Mouse (Mus musculus): Measurements from ENCODE around the gene Arhgap28. TPM values are rescaled to one million over a fixed set of nuclear protein-coding genes. Genes with fewer than 3 reads are reported as not detected.
A peak's percentile ranks its signal among the peaks of the same experiment; 100 is the strongest.

Gene Arhgap28
- polyA plus RNA-seq, 1 experiment from 2014 or later, result 26.3 TPM

- no peaks in the 10 kb centered on the region for H3K27me3 ChIP-seq (ENCODE audit: low read depth, poor library complexity, severe bottlenecking)
- peaks cover 12% of the 10 kb centered on the region for H3K4me1 ChIP-seq
- 71% methylated on average over 20 of the region's 20 CpGs for WGBS
- H3K9me3 ChIP-seq (replicated peaks), result no peaks in the 10 kb centered on the region
- peak; percentile 25 for DNase-seq (ENCODE audit: low spot score)
- no peak overlapping the region for H3K4me3 ChIP-seq
- H3K27ac ChIP-seq (replicated peaks), result 0 out of 2 replicates have a peak overlapping the region, but pooled peaks have one; percentile 18
- H3K36me3 ChIP-seq, result peaks cover under 1% of the 10 kb centered on the region; the same call in 1 of the 2 replicates
Observed at GRCm38 (mm10) chr17:67889481-67890325, 114.2 kb downstream of the Arhgap28 start.

DNA sequence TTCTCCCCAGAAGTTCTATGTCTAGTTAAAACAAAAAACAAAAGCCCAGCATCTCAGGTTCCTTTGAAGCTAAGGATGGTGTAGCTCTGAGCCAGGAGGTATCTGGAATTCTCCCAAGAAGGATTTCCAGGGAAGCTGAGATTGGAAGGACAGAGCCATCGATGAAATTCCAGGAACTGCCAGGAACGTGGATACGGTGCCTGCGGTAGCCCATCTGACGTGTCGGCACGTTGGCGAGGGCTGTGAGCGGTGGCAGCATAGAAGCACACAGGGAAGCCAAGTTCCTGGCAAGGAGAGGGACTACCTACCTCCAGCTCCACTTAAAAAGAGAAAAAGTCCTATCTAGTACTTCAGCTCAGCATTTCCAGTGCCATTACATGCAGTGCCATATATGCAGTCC, 115.8 kb downstream of the Arhgap28 start:
- Histone ChIP-seq H3K36me3 (0 out of 2 replicates have a peak, but pooled peaks cover 3% of the 10 kb centered on the region), H3K27me3 (ENCODE audit: low read depth, poor library complexity, severe bottlenecking) (no peaks in the 10 kb centered on the region), H3K4me1 (peaks cover 12% of the 10 kb centered on the region), H3K27ac (replicated peaks) (no peak overlapping the region), H3K9me3 (replicated peaks) (no peaks in the 10 kb centered on the region), H3K4me3 (no peak overlapping the region)
- 96% methylated on average over 9 of the region's 9 CpGs for WGBS
- no peak for DNase-seq (ENCODE audit: low spot score)

DNA sequence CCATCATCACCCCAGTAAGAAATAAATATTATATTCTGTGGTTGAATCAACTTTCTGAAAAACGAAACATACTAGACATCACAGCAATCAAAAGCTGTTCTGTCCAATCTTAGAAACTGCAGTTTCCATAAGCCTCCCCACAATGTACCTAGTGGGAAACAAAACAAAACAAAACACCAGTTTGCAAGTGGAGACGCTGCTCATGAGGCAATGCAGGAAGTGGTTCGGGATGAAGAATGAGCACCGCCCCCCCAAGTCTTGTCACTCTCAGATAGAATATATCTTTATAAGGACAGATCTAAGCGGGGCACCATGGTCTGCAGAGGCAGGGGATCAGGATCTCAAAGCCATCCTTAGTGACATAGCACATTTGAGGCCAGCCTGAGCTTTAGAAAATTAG, 117.6 kb downstream of the Arhgap28 start:
- Histone ChIP-seq H3K4me1 (peaks cover 12% of the 10 kb centered on the region), H3K36me3 (0 out of 2 replicates have a peak, but pooled peaks cover 3% of the 10 kb centered on the region), H3K4me3 (no peak overlapping the region), H3K9me3 (replicated peaks) (no peaks in the 10 kb centered on the region), H3K27ac (replicated peaks) (no peak overlapping the region), H3K27me3 (ENCODE audit: low read depth, poor library complexity, severe bottlenecking) (no peaks in the 10 kb centered on the region)
- WGBS, result 88% methylated on average over 5 of the region's 5 CpGs
- no peak for DNase-seq (ENCODE audit: low spot score)

DNA sequence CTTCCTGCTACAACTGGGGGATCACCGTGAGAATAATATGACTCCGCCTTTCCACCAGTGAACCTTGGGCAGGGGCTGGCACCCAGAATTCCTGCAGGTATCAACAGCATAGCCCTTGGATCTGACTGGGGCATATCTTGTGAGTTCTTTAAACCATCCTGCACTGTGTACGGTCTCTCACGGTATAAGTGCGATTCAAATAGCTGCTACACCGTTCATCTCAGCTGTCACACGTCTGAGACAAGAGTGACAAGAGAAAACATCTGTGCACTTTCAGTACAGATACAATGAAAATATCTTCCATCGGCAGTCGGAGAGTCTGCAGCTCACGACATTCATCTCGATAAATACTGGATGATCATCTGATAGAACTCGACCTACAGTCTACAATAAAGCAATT, 126.3 kb downstream of the Arhgap28 start:
- whole genome bisulfite sequencing, result 92% methylated on average over 12 of the region's 12 CpGs
- no peaks in the 10 kb centered on the region for H3K4me1 ChIP-seq
- no peak overlapping the region for H3K4me3 ChIP-seq
- no peaks in the 10 kb centered on the region for H3K9me3 ChIP-seq (replicated peaks)
- no peak overlapping the region for H3K27ac ChIP-seq (replicated peaks)
- no peaks in the 10 kb centered on the region for H3K27me3 ChIP-seq (ENCODE audit: low read depth, poor library complexity, severe bottlenecking)
- DNase-seq (ENCODE audit: low spot score), result no peak
- peaks cover 4% of the 10 kb centered on the region for H3K36me3 ChIP-seq

- peak; percentile 65 for DNase-seq (ENCODE audit: low spot score)
- Histone ChIP-seq H3K36me3 (peaks cover 32% of the 10 kb centered on the region), H3K27me3 (ENCODE audit: low read depth, poor library complexity, severe bottlenecking) (no peaks in the 10 kb centered on the region), H3K4me3 (no peak overlapping the region), H3K9me3 (replicated peaks) (no peaks in the 10 kb centered on the region), H3K27ac (replicated peaks) (no peak overlapping the region), H3K4me1 (no peaks in the 10 kb centered on the region)
- WGBS, result 70% methylated on average over 23 of the region's 23 CpGs
Observed at GRCm38 (mm10) chr17:67869731-67870601, 134.0 kb downstream of the Arhgap28 start.

DNA sequence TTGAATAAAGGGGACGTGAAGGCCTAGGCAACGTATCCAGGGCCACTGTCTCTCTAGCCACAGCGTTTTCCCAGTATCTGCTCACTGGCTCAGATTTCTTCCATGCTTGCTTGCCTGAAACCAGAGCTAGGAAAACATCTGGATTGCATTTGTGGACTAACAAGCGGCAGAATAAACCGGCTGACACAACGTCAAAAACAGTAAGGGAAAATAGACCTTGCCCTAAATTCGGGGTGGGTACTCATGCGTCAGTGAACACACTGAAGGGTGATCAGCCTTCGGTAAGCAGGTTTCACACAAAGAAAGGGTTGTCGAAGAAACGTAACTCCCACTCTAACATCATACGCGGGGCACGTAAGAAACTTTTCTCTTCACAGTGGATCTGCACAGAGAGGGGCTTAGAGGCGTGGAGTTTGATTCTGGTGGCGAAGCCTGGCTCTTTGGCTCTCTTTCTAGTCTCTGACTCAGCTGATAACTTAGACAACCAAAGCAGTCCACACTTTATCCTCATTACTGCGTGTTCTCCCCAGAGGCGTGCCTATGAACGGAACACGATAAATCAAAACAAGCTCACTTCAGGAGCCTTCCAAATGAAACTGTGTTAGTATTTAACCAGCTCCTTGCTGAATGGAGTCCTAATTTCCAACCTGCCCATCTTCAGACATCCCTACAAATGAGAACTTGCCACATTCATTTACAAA, 137.2 kb downstream of the Arhgap28 start:
- Histone ChIP-seq H3K9me3 (replicated peaks) (no peaks in the 10 kb centered on the region), H3K36me3 (peaks cover 20% of the 10 kb centered on the region), H3K27ac (replicated peaks) (no peak overlapping the region), H3K27me3 (ENCODE audit: low read depth, poor library complexity, severe bottlenecking) (no peaks in the 10 kb centered on the region), H3K4me1 (no peaks in the 10 kb centered on the region), H3K4me3 (no peak overlapping the region)
- WGBS, result 83% methylated on average over 20 of the region's 20 CpGs
- no peak for DNase-seq (ENCODE audit: low spot score)

GRCm38 (mm10) chr17:67866026-67866425, 137.9 kb downstream of the Arhgap28 start:
- Histone ChIP-seq H3K4me1 (no peaks in the 10 kb centered on the region), H3K27me3 (ENCODE audit: low read depth, poor library complexity, severe bottlenecking) (no peaks in the 10 kb centered on the region), H3K27ac (replicated peaks) (no peak overlapping the region), H3K36me3 (peaks cover 14% of the 10 kb centered on the region), H3K4me3 (no peak overlapping the region), H3K9me3 (replicated peaks) (no peaks in the 10 kb centered on the region)
- 80% methylated on average over 9 of the region's 9 CpGs for WGBS
- no peak for DNase-seq (ENCODE audit: low spot score)

DNA sequence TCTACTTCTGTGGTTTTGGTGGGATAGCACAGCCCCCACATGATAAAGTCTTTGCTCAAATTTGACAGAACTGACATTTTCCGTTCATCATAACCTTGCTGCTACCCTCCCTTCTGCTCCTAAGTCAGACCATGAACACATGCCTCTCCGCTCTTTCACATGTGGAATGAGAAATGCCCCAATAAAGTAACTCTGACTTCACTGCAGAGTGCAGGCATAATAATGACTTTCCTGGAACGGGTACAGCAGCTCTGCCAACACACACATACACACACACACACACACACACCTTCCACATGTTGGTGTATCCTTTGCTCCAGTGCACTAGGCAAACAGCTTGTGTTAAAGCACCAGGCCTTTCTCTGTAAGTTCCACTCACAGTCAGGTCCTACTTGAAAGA, 139.0 kb downstream of the Arhgap28 start:
- H3K27ac ChIP-seq (replicated peaks), result no peak overlapping the region
- no peaks in the 10 kb centered on the region for H3K9me3 ChIP-seq (replicated peaks)
- H3K4me1 ChIP-seq, result no peaks in the 10 kb centered on the region
- no peak overlapping the region for H3K4me3 ChIP-seq
- H3K27me3 ChIP-seq (ENCODE audit: low read depth, poor library complexity, severe bottlenecking), result no peaks in the 10 kb centered on the region
- DNase-seq (ENCODE audit: low spot score), result no peak
- 91% methylated on average over 3 of the region's 3 CpGs for WGBS
- peaks cover 12% of the 10 kb centered on the region for H3K36me3 ChIP-seq

GRCm38 (mm10) chr17:67864363-67864762, 139.6 kb downstream of the Arhgap28 start:
- Histone ChIP-seq H3K4me3 (no peak overlapping the region), H3K36me3 (peaks cover 13% of the 10 kb centered on the region), H3K4me1 (no peaks in the 10 kb centered on the region), H3K27me3 (ENCODE audit: low read depth, poor library complexity, severe bottlenecking) (no peaks in the 10 kb centered on the region), H3K9me3 (replicated peaks) (no peaks in the 10 kb centered on the region), H3K27ac (replicated peaks) (no peak overlapping the region)
- DNase-seq (ENCODE audit: low spot score), result no peak
- WGBS, result 91% methylated on average over 10 of the region's 10 CpGs

DNA sequence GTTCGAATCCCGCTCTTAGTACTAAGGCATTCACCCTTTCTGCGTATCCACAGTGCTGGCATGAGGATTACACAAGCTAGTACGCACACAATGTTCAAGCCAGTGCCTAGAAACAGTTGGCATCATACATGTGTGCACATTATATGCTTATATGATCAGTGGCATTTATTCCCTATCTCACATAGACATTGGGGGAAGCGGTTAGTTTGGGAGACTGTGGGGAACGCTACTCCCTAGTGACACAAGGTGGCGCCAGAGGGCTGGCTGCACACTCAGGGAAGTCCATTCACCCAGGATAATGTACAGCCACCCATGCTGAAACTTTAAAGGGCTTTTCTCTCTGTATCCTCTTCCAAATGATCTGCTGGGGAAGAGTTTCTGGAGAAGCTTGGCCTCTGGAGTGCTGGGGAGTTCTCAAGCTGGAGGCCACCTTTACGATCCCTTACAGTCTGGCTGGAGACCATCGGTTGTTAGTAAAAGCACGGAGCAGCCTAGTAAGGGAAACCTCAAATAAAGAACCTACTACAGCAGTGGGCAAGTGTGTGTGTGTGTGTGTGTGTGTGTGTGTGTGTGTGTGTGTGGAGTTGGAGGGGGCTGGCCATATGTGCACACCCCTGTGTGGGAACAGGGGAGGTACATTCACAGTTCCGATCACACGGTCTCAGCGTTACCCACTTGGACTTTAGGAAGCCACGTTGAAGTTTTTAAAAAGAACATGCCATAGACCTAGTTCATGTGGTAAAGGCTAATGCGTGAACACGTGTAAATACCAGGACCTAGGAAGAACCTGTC, 142.0 kb downstream of the Arhgap28 start:
- peak; percentile 67 for DNase-seq (ENCODE audit: low spot score)
- 81% methylated on average over 16 of the region's 16 CpGs for WGBS
- no peaks in the 10 kb centered on the region for H3K4me1 ChIP-seq
- no peak overlapping the region for H3K4me3 ChIP-seq
- peaks cover 21% of the 10 kb centered on the region for H3K36me3 ChIP-seq
- H3K27me3 ChIP-seq (ENCODE audit: low read depth, poor library complexity, severe bottlenecking), result no peaks in the 10 kb centered on the region
- H3K27ac ChIP-seq (replicated peaks), result no peak overlapping the region
- no peaks in the 10 kb centered on the region for H3K9me3 ChIP-seq (replicated peaks)

DNA sequence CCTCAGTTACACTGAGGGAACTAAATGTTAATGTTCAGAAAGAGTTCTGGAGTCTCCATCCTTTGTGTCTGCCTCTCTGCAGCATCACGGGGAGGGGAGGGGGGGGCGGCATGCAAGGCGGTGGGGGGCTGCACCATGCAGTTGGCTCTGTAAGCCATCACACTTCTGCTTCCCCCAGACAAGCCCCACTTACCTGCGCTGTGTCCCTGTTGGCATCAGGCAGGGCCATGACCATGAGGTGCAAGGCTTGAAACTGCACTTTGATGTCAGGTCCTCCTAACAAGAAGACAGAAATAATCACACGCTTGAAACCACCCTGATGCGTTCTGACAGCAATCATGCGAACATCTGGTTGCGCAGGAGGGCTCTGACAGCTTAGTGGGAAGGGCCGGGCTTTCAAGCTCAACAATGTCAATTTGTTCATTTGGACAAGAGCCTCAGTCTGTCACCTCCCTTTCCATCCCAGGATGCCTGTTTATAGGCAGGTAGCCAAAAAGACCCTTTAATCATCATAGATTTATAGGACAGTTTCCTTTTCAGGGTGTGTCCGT, 142.8 kb downstream of the Arhgap28 start:
- no peaks in the 10 kb centered on the region for H3K4me1 ChIP-seq
- H3K4me3 ChIP-seq, result no peak overlapping the region
- no peak for DNase-seq (ENCODE audit: low spot score)
- H3K27me3 ChIP-seq (ENCODE audit: low read depth, poor library complexity, severe bottlenecking), result no peaks in the 10 kb centered on the region
- H3K27ac ChIP-seq (replicated peaks), result no peak overlapping the region
- 93% methylated on average over 10 of the region's 10 CpGs for whole genome bisulfite sequencing
- H3K36me3 ChIP-seq, result peaks cover 25% of the 10 kb centered on the region
- H3K9me3 ChIP-seq (replicated peaks), result no peaks in the 10 kb centered on the region
